In genomic region chr6:70956936-70957335, GRCm38 (mm10) we compare ENCODE assay signal across 9 mouse cellular contexts. TPM values are rescaled to one million over a fixed set of nuclear protein-coding genes. Genes with fewer than 3 reads are reported as not detected.
DNase-seq lines count a peak whose midpoint lies in the region; ATAC-seq and TF ChIP-seq lines count a peak whose summit lies in the region.
"Had no signal": no experiment of that assay in that cellular context is flagged by ENCODE, and none has a peak within 500 bp of the region (broad histone marks: within the 10 kb centered on the region; RNA-seq: fewer than 3 reads in every experiment).

No protein-coding gene starts in this region.

- no peak overlapping the region for H3K27ac ChIP-seq in lung, postnatal 0 days (ENCODE audit: low read length)
- H3K27ac ChIP-seq in hindbrain, embryonic 14.5 days, result no peak overlapping the region
- H3K27ac ChIP-seq in midbrain, embryonic 16.5 days (ENCODE audit: low read length), result no peak overlapping the region

- peak overlapping the region; percentile 48 for H3K4me2 ChIP-seq in lung, postnatal 0 days (replicated peaks; ENCODE audit: low read depth, low read length)
- H3K4me2 ChIP-seq in hindbrain, embryonic 14.5 days (replicated peaks), result peak overlapping the region; percentile 89
- H3K4me2 ChIP-seq in midbrain, embryonic 16.5 days (ENCODE audit: low read length), result peak overlapping the region; percentile 94

- no peak for TF ChIP-seq EP300 in lung, postnatal 0 days (IDR thresholded peaks at IDR 0.05)

- no peaks in the 10 kb centered on the region for H3K9me3 ChIP-seq in lung, postnatal 0 days (ENCODE audit: low read length)
- H3K9me3 ChIP-seq in hindbrain, embryonic 14.5 days (ENCODE audit: control insufficient read depth, low read length), result no peaks in the 10 kb centered on the region
- no peaks in the 10 kb centered on the region for H3K9me3 ChIP-seq in midbrain, embryonic 16.5 days (replicated peaks; ENCODE audit: control insufficient read depth, low read length, poor library complexity, severe bottlenecking)
- H3K9me3 ChIP-seq: G1E had no signal

- H3K36me3 ChIP-seq in lung, postnatal 0 days (ENCODE audit: insufficient read depth, low read length), result no peaks in the 10 kb centered on the region
- H3K36me3 ChIP-seq in hindbrain, embryonic 14.5 days (replicated peaks; ENCODE audit: control insufficient read depth, insufficient read depth), result no peaks in the 10 kb centered on the region
- H3K36me3 ChIP-seq in midbrain, embryonic 16.5 days (ENCODE audit: control insufficient read depth, insufficient read depth, low read length), result no peaks in the 10 kb centered on the region
- H3K36me3 ChIP-seq: G1E had no signal

- H3K27me3 ChIP-seq in lung, postnatal 0 days (replicated peaks; ENCODE audit: insufficient read depth, low read length), result peaks cover 38% of the 10 kb centered on the region
- peaks cover 74% of the 10 kb centered on the region for H3K27me3 ChIP-seq in hindbrain, embryonic 14.5 days (ENCODE audit: control insufficient read depth, insufficient read depth, low read length)
- H3K27me3 ChIP-seq in midbrain, embryonic 16.5 days (ENCODE audit: control insufficient read depth, insufficient read depth, low read depth, low read length), result peaks cover 53% of the 10 kb centered on the region

- H3K4me3 ChIP-seq in lung, postnatal 0 days (ENCODE audit: low read depth, low read length), result peak overlapping the region; percentile 26
- peak overlapping the region; percentile 39 for H3K4me3 ChIP-seq in hindbrain, embryonic 14.5 days (replicated peaks; ENCODE audit: low read length)
- peak overlapping the region; percentile 47 for H3K4me3 ChIP-seq in midbrain, embryonic 16.5 days (ENCODE audit: low read depth, low read length)

- WGBS in lung, postnatal 0 days, result 1% methylated on average over 33 of the region's 34 CpGs
- under 1% methylated on average over 34 of the region's 34 CpGs for WGBS in hindbrain, embryonic 14.5 days
- under 1% methylated on average over 32 of the region's 34 CpGs for WGBS in midbrain, embryonic 16.5 days

- no peak overlapping the region for H3K9ac ChIP-seq in lung, postnatal 0 days (replicated peaks; ENCODE audit: low read depth)
- 0 out of 2 replicates have a peak overlapping the region, but pooled peaks have one; percentile 34 for H3K9ac ChIP-seq in hindbrain, embryonic 14.5 days
- H3K9ac ChIP-seq in midbrain, embryonic 16.5 days (ENCODE audit: low read depth, low read length), result peak overlapping the region; percentile 53; the same call in 1 of the 2 replicates

- DNase-seq in embryo, embryonic 11 days, result peak; percentile 22
- DNase-seq in embryo, embryonic 9.5 days (ENCODE audit: extremely low spot score), result no peak
- DNase-seq in lung, postnatal 0 days (ENCODE audit: low spot score), result no peak
- no peak for DNase-seq in lung, adult 18-20 months
- DNase-seq in hindbrain, embryonic 14.5 days (ENCODE audit: low spot score), result no peak
- DNase-seq in adrenal gland, postnatal 10 days, result no peak
- no peak for DNase-seq in urinary bladder, postnatal 14 days (ENCODE audit: low spot score)

- TF ChIP-seq CTCF in lung, postnatal 0 days (IDR thresholded peaks at IDR 0.05), result no peak

- no peak for ATAC-seq in lung, postnatal 0 days
- ATAC-seq in hindbrain, embryonic 14.5 days (ENCODE audit: low FRiP score), result peak; percentile 66
- ATAC-seq in midbrain, embryonic 16.5 days, result peak; percentile 52

- H3K4me1 ChIP-seq in lung, postnatal 0 days (ENCODE audit: insufficient read depth, low read depth, low read length), result peaks cover 9% of the 10 kb centered on the region
- H3K4me1 ChIP-seq in hindbrain, embryonic 14.5 days (replicated peaks; ENCODE audit: control insufficient read depth, insufficient read depth, low read length), result peaks cover 12% of the 10 kb centered on the region
- peaks cover 10% of the 10 kb centered on the region for H3K4me1 ChIP-seq in midbrain, embryonic 16.5 days (ENCODE audit: control insufficient read depth, insufficient read depth, low read length)

RNA-seq across cellular contexts. Expression of gene Foxi3, which starts 0.6 kb away (rescaled TPM):
- polyA plus RNA-seq in lung, postnatal 0 days (2015; fragmentation: Nextera tagmentation; extraction: Ambion mirVana), result not detected in 2 replicates
- polyA plus RNA-seq in hindbrain, embryonic 14.5 days (2014; fragmentation: Nextera tagmentation; extraction: Ambion mirVana), result not detected in 2 replicates
- not detected in 2 replicates for polyA plus RNA-seq in midbrain, embryonic 16.5 days (2015; fragmentation: Nextera tagmentation; extraction: Ambion mirVana)
- not detected for total RNA-seq in adrenal gland, postnatal 10 days (2021)
- total RNA-seq: G1E had no signal
- polyA plus RNA-seq: G1E had no signal

RNA-seq across cellular contexts. Expression of gene Tex37, which starts 38.2 kb away (rescaled TPM):
- not detected in 2 replicates for polyA plus RNA-seq in lung, postnatal 0 days (2015; fragmentation: Nextera tagmentation; extraction: Ambion mirVana)
- not detected in 2 replicates for polyA plus RNA-seq in hindbrain, embryonic 14.5 days (2014; fragmentation: Nextera tagmentation; extraction: Ambion mirVana)
- not detected in 2 replicates for polyA plus RNA-seq in midbrain, embryonic 16.5 days (2015; fragmentation: Nextera tagmentation; extraction: Ambion mirVana)
- total RNA-seq in adrenal gland, postnatal 10 days (2021), result not detected
- polyA plus RNA-seq: G1E had no signal
